Mouse (Mus musculus): Measurements from ENCODE around the gene Ppfibp1.

GRCm38 (mm10) chr6:146998710-146999109 lies 110.4 kb downstream of the Ppfibp1 start:
- TF ChIP-seq CTCF (IDR thresholded peaks at IDR 0.05; ENCODE audit: low read depth, low read length) (no peak), POLR2AphosphoS5 (IDR thresholded peaks at IDR 0.05; ENCODE audit: insufficient replicate concordance, low read depth, low read length) (no peak), TAL1 (conservative IDR thresholded peaks at IDR 0.05; ENCODE audit: low read depth, low read length) (no peak)

Data from G1E (cell line).